Mouse (Mus musculus) liver, postnatal 0 days (tissue): Measurements from ENCODE around the gene Anxa11. TPM values are rescaled to one million over a fixed set of nuclear protein-coding genes. Genes with fewer than 3 reads are reported as not detected.

ENCODE experiments used
- ATAC-seq: fragments of 200-750 bp; cut with Nextera tagmentation; 2 replicates; pipeline ENCODE4 v1.8.0; 2017; ENCODE audit warnings: mild to moderate bottlenecking, moderate library complexity
- DNase-seq: peaks from one replicate; pipeline ENCODE4 v3.0.0-alpha.2; 2016
- H3K27ac ChIP-seq: fragments of 300-500 bp; sonication (generic); 2 replicates; pipeline ENCODE4 v1.5.1; 2014; ENCODE audit warnings: antibody characterized with exemption, moderate library complexity, mild to moderate bottlenecking, low read depth
- H3K27me3 ChIP-seq: fragments of 300-500 bp; sonication (generic); 2 replicates; pipeline ENCODE4 v1.6.1; 2014; ENCODE audit warnings: low read length, control low read depth, mixed read lengths; ENCODE audit not compliant: insufficient read depth
- H3K36me3 ChIP-seq: fragments of 300-500 bp; sonication (generic); replicated peaks from 2 replicates; pipeline ENCODE4 v1.6.1; 2014; ENCODE audit warnings: mild to moderate bottlenecking, control low read depth, low read length, moderate library complexity, mixed read lengths; ENCODE audit not compliant: insufficient read depth
- H3K4me1 ChIP-seq: fragments of 300-500 bp; sonication (generic); 2 replicates; pipeline ENCODE4 v1.6.1; 2014; ENCODE audit warnings: antibody characterized with exemption, mild to moderate bottlenecking, control low read depth; ENCODE audit not compliant: insufficient read depth
- H3K4me2 ChIP-seq: fragments of 300-500 bp; sonication (generic); 2 replicates; pipeline ENCODE4 v1.6.1; 2014; ENCODE audit warnings: low read depth, mild to moderate bottlenecking, low read length, moderate library complexity, mixed read lengths
- H3K4me3 ChIP-seq: fragments of 300-500 bp; sonication (generic); 2 replicates; pipeline ENCODE4 v1.5.1; 2014; ENCODE audit warnings: low read depth, low read length
- H3K9ac ChIP-seq: fragments of 300-500 bp; sonication (generic); replicated peaks from 2 replicates; pipeline ENCODE4 v1.6.1; 2014; ENCODE audit warnings: mild to moderate bottlenecking, moderate library complexity
- H3K9me3 ChIP-seq: fragments of 300-500 bp; sonication (generic); 2 replicates; pipeline ENCODE4 v1.6.1; 2016; ENCODE audit warnings: mild to moderate bottlenecking, control low read depth, low read length, mixed read lengths
- CTCF ChIP-seq: sonication (generic); IDR thresholded peaks from 2 replicates; pipeline ENCODE4 v1.5.1; 2016; ENCODE audit warnings: antibody characterized with exemption, low read depth
- EP300 ChIP-seq: IDR thresholded peaks from 2 replicates; pipeline ENCODE4 v1.6.1; 2016; ENCODE audit warnings: antibody characterized with exemption, low read depth, mild to moderate bottlenecking
- WGBS: fragments of 180-500 bp; shearing (Covaris S2); extraction: QIAGEN DNeasy Blood & Tissue Kit; methylation state at CpG from one replicate; pipeline ENCODE4 v1.1.7; 2014; ENCODE audit not compliant: insufficient replicate concordance; 5-methylcytosine and 5-hydroxymethylcytosine counted together
- polyA plus RNA-seq: library from polyadenylated mRNA; unstranded; fragments of >200 nt; fragmentation: Nextera tagmentation; extraction: Ambion mirVana; gene quantifications from 2 replicates; pipeline ENCODE4 v1.2.1, GENCODE M21; 2015

Gene Anxa11
- polyA plus RNA-seq, 1 experiment from 2014 or later, result 13.1 TPM

DNA sequence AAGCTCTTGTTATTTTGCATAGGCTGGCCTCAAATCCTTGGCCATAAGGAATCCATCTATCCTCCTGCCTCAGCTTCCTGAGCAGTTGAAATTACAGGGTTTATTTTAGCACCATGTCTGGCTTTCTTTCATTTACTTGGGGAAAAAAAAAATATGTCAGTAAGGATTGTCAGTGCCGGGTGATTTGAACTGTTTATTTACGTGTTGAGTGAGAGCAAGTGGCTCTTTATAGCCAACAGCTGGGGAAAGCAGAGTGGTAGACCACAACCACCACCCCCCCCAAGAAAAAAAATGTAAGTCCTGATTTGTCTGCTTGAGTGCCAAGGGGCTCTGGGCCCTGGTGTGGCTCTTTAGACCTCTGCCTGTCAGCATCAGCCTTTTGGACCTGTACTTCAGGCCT, 21.8 kb downstream of the Anxa11 start:
- H3K27me3 ChIP-seq, result no peaks in the 10 kb centered on the region
- H3K36me3 ChIP-seq, result no peaks in the 10 kb centered on the region
- no peak overlapping the region for H3K9ac ChIP-seq
- DNase-seq (no peak), ATAC-seq (no peak)
- WGBS, result 79% methylated on average over 2 of the region's 2 CpGs
- H3K4me3 ChIP-seq, result no peak overlapping the region
- H3K27ac ChIP-seq, result no peak overlapping the region
- TF ChIP-seq EP300 (no peak), CTCF (no peak)
- peaks cover 38% of the 10 kb centered on the region for H3K4me1 ChIP-seq
- no peaks in the 10 kb centered on the region for H3K9me3 ChIP-seq
- no peak overlapping the region for H3K4me2 ChIP-seq

DNA sequence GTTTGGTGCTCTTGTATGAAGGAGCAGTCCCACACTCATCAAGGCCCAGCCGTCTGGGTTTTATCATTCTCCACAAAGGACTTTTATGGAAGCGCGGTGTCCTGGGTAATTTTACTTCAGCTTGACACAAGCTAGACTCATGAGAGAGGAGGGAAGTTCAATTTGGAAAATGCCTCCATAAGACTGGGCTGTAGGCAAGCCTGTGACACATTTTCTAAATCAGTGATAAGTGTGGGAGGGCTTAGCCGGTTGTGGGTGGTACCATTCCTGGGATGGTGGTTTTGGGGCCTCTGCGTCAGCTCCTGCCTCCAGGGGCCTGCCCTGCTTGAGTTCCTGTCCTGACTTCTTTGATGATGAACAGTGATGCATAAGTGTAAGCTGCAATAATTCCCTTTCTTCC, 23.3 kb downstream of the Anxa11 start:
- H3K4me1 ChIP-seq, result peaks cover 42% of the 10 kb centered on the region
- DNase-seq (no peak), ATAC-seq (no peak)
- no peak overlapping the region for H3K4me3 ChIP-seq
- H3K9ac ChIP-seq, result no peak overlapping the region
- H3K27ac ChIP-seq, result no peak overlapping the region
- H3K27me3 ChIP-seq, result no peaks in the 10 kb centered on the region
- H3K36me3 ChIP-seq, result no peaks in the 10 kb centered on the region
- no peak for TF ChIP-seq CTCF
- TF ChIP-seq EP300, result no peak
- H3K9me3 ChIP-seq, result no peaks in the 10 kb centered on the region
- no peak overlapping the region for H3K4me2 ChIP-seq
- 74% methylated on average over 5 of the region's 5 CpGs for WGBS

DNA sequence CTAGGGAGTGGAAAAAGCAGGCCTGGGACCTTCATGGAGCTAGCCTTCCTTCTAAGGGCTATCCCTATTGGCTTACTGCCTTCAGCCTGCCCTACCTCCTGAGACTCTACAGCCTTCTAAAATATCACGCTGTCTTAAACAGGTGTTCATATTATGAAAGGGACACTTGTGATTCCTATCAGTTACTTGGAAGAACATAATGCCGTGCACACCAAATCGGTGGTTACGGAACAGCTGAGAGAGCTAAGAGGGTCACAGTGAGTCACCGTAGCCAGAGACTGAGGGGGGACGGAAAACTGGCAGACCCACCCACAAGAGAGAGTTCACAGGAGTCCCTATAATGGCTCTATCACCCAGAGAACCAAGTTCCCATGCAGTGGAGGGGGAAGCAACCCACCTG, 24.4 kb downstream of the Anxa11 start:
- H3K9me3 ChIP-seq, result no peaks in the 10 kb centered on the region
- H3K27ac ChIP-seq, result no peak overlapping the region
- ATAC-seq (no peak), DNase-seq (no peak)
- H3K36me3 ChIP-seq, result no peaks in the 10 kb centered on the region
- no peaks in the 10 kb centered on the region for H3K27me3 ChIP-seq
- WGBS, result 89% methylated on average over 6 of the region's 6 CpGs
- peaks cover 39% of the 10 kb centered on the region for H3K4me1 ChIP-seq
- H3K4me2 ChIP-seq, result no peak overlapping the region
- H3K9ac ChIP-seq, result no peak overlapping the region
- TF ChIP-seq CTCF (no peak), EP300 (no peak)
- no peak overlapping the region for H3K4me3 ChIP-seq

DNA sequence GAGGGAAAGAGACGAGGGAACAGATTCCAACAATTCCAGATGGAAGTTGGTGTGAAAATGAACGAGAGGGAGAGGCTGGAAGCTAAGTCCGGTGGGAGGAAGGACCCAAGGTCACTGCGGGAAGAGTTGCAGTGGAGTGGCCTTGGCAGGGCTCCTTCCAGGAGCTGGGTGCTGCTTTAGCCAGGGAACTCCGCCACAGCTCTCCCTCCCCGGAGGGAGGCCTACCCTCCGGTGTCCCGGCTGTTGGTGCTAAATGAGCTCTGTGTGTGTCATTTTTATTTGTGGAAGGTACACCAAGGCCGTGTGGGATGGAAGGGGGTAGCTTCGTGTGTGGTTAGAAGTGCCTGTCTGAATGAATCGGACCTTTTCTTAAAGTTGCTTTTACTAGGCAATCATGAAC, 24.9 kb downstream of the Anxa11 start:
- no peaks in the 10 kb centered on the region for H3K36me3 ChIP-seq
- no peaks in the 10 kb centered on the region for H3K9me3 ChIP-seq
- no peak overlapping the region for H3K9ac ChIP-seq
- no peak for ATAC-seq
- no peaks in the 10 kb centered on the region for H3K27me3 ChIP-seq
- no peak overlapping the region for H3K4me2 ChIP-seq
- 81% methylated on average over 11 of the region's 11 CpGs for WGBS
- TF ChIP-seq EP300 (no peak), CTCF (no peak)
- no peak overlapping the region for H3K4me3 ChIP-seq
- H3K27ac ChIP-seq, result no peak overlapping the region
- H3K4me1 ChIP-seq, result peaks cover 36% of the 10 kb centered on the region
- DNase-seq, result no peak

DNA sequence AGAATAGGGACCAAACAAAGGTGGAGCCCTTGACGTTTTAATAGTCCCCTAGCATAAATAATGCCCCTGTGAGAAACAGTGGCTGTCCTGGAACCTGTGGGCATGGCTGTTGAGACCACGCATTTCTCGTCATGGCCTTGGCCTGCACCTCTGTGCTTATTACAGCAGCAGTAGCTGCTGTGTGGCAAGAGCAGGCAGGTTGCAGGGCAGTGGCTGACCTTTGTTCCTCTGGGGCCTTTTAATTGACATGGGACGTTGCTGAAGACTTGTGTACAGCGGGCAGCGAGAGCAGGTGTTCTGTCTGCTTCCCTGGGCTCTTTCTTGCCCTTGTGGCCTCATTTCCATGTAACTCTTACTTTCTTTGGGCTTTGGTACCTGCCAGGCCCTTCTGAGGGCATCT, 25.9 kb downstream of the Anxa11 start:
- ATAC-seq, result peak; percentile 84
- no peaks in the 10 kb centered on the region for H3K9me3 ChIP-seq
- H3K4me3 ChIP-seq, result no peak overlapping the region
- 50% methylated on average over 6 of the region's 6 CpGs for WGBS
- peak; percentile 55 for DNase-seq
- H3K4me1 ChIP-seq, result peaks cover 36% of the 10 kb centered on the region
- 0 out of 2 replicates have a peak overlapping the region, but pooled peaks have one; percentile 57 for H3K27ac ChIP-seq
- no peaks in the 10 kb centered on the region for H3K36me3 ChIP-seq
- no peak overlapping the region for H3K4me2 ChIP-seq
- H3K9ac ChIP-seq, result no peak overlapping the region
- no peaks in the 10 kb centered on the region for H3K27me3 ChIP-seq
- no peak for TF ChIP-seq EP300
- no peak for TF ChIP-seq CTCF

DNA sequence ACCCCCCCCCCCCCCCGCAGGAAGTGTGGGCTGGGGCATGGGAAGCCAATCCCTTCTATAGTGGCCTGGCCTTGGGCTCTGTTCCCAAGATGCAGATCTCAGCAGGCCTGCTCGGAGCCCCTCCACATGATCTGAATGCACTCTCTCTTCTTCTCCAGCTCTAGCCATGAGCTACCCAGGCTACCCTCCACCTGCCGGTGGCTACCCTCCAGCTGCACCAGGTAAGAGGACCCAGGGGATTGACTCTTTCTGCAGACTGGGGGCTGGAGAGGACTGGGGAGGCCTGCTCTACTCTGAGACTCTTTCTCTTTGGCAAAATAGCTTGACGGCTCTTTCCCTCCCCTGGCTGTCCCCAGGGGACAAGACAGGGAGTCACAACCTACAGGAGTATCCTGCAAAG, 26.8 kb downstream of the Anxa11 start:
- 65% methylated on average over 4 of the region's 4 CpGs for WGBS
- Histone ChIP-seq H3K9me3 (no peaks in the 10 kb centered on the region), H3K9ac (no peak overlapping the region), H3K4me1 (peaks cover 36% of the 10 kb centered on the region), H3K27me3 (no peaks in the 10 kb centered on the region), H3K36me3 (no peaks in the 10 kb centered on the region), H3K4me3 (no peak overlapping the region), H3K27ac (no peak overlapping the region), H3K4me2 (no peak overlapping the region)
- no peak for ATAC-seq
- TF ChIP-seq EP300 (no peak), CTCF (no peak)
- DNase-seq, result no peak
